Mouse (Mus musculus) CH12.LX (cell line): ENCODE measurements around the gene Adamts15. TPM values are rescaled to one million over a fixed set of nuclear protein-coding genes. Genes with fewer than 3 reads are reported as not detected.

Experiments
- DNase-seq: peaks from one replicate; pipeline ENCODE4 v3.0.0-alpha.2; 2013; ENCODE audit errors: extremely low read depth
- H3K27ac ChIP-seq: 2 replicates; pipeline ENCODE4 v1.5.1; 2012; ENCODE audit warnings: low read depth, mild to moderate bottlenecking, control low read depth, moderate library complexity; ENCODE audit not compliant: insufficient read depth
- H3K27me3 ChIP-seq: replicated peaks from 2 replicates; pipeline ENCODE3; 2012; ENCODE audit warnings: inconsistent platforms
- H3K36me3 ChIP-seq, 2 experiments: replicated peaks in 1 of 2; 2 replicates each; pipeline versions ENCODE3 to v1.6.1; 2012; ENCODE audit warnings: inconsistent platforms in 1 of 2, low read length in 1 of 2, mild to moderate bottlenecking in 1 of 2, mixed read lengths in 1 of 2, moderate library complexity in 1 of 2; ENCODE audit not compliant: control insufficient read depth in 1 of 2, insufficient read depth in 1 of 2
- H3K4me1 ChIP-seq, 2 experiments: 2 replicates each; pipeline ENCODE4 v1.6.1; 2012; ENCODE audit warnings: inconsistent platforms in 1 of 2, moderate library complexity in 1 of 2; ENCODE audit not compliant: insufficient read depth in 2 of 2, control insufficient read depth in 1 of 2
- H3K4me2 ChIP-seq: 2 replicates; pipeline ENCODE4 v1.6.1; 2012; ENCODE audit warnings: low read depth, mild to moderate bottlenecking, control low read depth; ENCODE audit not compliant: poor library complexity, insufficient read depth, severe bottlenecking
- H3K4me3 ChIP-seq, 3 experiments: fragments of 150-350 bp in 1 of 3; sonication (generic) in 1 of 3; replicated peaks in 1 of 3; 2 replicates each; pipeline versions ENCODE3 to v1.5.1; 2011 to 2012; ENCODE audit warnings: low read depth in 2 of 3, low read length in 2 of 3, mild to moderate bottlenecking in 2 of 3, moderate library complexity in 2 of 3, control low read depth in 1 of 3, improper control_type of control experiment in 1 of 3, inconsistent platforms in 1 of 3, mixed read lengths in 1 of 3; ENCODE audit not compliant: poor library complexity in 1 of 3
- H3K79me2 ChIP-seq: replicated peaks from 2 replicates; pipeline ENCODE4 v1.6.1; 2012; ENCODE audit warnings: mild to moderate bottlenecking, moderate library complexity; ENCODE audit not compliant: control insufficient read depth, poor library complexity, insufficient read depth, severe bottlenecking; ENCODE audit errors: extremely low read depth
- H3K9ac ChIP-seq: 2 replicates; pipeline ENCODE4 v1.6.1; 2012; ENCODE audit warnings: low read depth, mild to moderate bottlenecking, control low read depth, moderate library complexity; ENCODE audit not compliant: insufficient read depth
- H3K9me3 ChIP-seq: replicated peaks from 2 replicates; pipeline ENCODE3; 2012; ENCODE audit warnings: low read length, inconsistent platforms, mixed read lengths
- BHLHE40 ChIP-seq: IDR thresholded peaks from 2 replicates; pipeline ENCODE4 v1.6.1; 2011; ENCODE audit warnings: mild to moderate bottlenecking, low read depth, low read length, improper control_type of control experiment
- CHD1 ChIP-seq: IDR thresholded peaks from 2 replicates; pipeline ENCODE4 v1.6.1; 2012; ENCODE audit warnings: low read depth, low read length, improper control_type of control experiment, inconsistent platforms
- CHD2 ChIP-seq: IDR thresholded peaks from 2 replicates; pipeline ENCODE4 v1.6.1; 2011; ENCODE audit warnings: low read length, improper control_type of control experiment
- CTCF ChIP-seq, 2 experiments: IDR thresholded peaks in 1 of 2; conservative IDR thresholded peaks in 1 of 2; 2 replicates each; pipeline ENCODE4 v1.5.1; 2011 to 2012; ENCODE audit warnings: low read depth in 2 of 2, low read length in 2 of 2, improper control_type of control experiment in 1 of 2, inconsistent platforms in 1 of 2, mild to moderate bottlenecking in 1 of 2, moderate library complexity in 1 of 2
- EP300 ChIP-seq: IDR thresholded peaks from 2 replicates; pipeline ENCODE4 v1.6.1; 2011; ENCODE audit warnings: low read length, improper control_type of control experiment
- ETS1 ChIP-seq: conservative IDR thresholded peaks from 2 replicates; pipeline ENCODE4 v1.6.1; 2012; ENCODE audit warnings: low read depth, mild to moderate bottlenecking, inconsistent platforms, low read length, improper control_type of control experiment, moderate library complexity
- GABPA ChIP-seq: IDR thresholded peaks from 2 replicates; pipeline ENCODE4 v1.6.1; 2012; ENCODE audit warnings: low read depth, low read length, improper control_type of control experiment, inconsistent platforms; ENCODE audit not compliant: insufficient replicate concordance
- IRF4 ChIP-seq: IDR thresholded peaks from 2 replicates; pipeline ENCODE4 v1.6.1; 2014; ENCODE audit warnings: low read depth, mild to moderate bottlenecking, inconsistent platforms, low read length, improper control_type of control experiment
- KAT2A ChIP-seq: IDR thresholded peaks from 2 replicates; pipeline ENCODE4 v1.6.1; 2012; ENCODE audit warnings: low read length, improper control_type of control experiment, inconsistent platforms; ENCODE audit not compliant: insufficient replicate concordance
- MAFK ChIP-seq: IDR thresholded peaks from 2 replicates; pipeline ENCODE4 v1.6.1; 2011; ENCODE audit warnings: low read length, improper control_type of control experiment; ENCODE audit not compliant: insufficient replicate concordance
- MAX ChIP-seq: IDR thresholded peaks from 2 replicates; pipeline ENCODE4 v1.6.1; 2011; ENCODE audit warnings: low read length, improper control_type of control experiment
- MEF2A ChIP-seq: IDR thresholded peaks from 2 replicates; pipeline ENCODE4 v1.6.1; 2014; ENCODE audit warnings: low read depth, mild to moderate bottlenecking, inconsistent platforms, low read length, improper control_type of control experiment, borderline replicate concordance
- NELFE ChIP-seq: IDR thresholded peaks from 2 replicates; pipeline ENCODE4 v1.6.1; 2011; ENCODE audit warnings: low read depth, low read length, improper control_type of control experiment
- NRF1 ChIP-seq: IDR thresholded peaks from 2 replicates; pipeline ENCODE4 v1.6.1; 2014; ENCODE audit warnings: low read depth, mild to moderate bottlenecking, inconsistent platforms, low read length, improper control_type of control experiment, moderate library complexity
- POLR2A ChIP-seq: IDR thresholded peaks from 2 replicates; pipeline ENCODE4 v1.6.1; 2011; ENCODE audit warnings: low read depth, mild to moderate bottlenecking, improper control_type of control experiment, low read length
- POLR2AphosphoS2 ChIP-seq: IDR thresholded peaks from 2 replicates; pipeline ENCODE4 v1.6.1; 2011; ENCODE audit warnings: low read depth, low read length, improper control_type of control experiment
- SMC3 ChIP-seq: IDR thresholded peaks from 2 replicates; pipeline ENCODE4 v1.6.1; 2011; ENCODE audit warnings: low read depth, low read length, improper control_type of control experiment
- TCF12 ChIP-seq: IDR thresholded peaks from 2 replicates; pipeline ENCODE4 v1.6.1; 2014; ENCODE audit warnings: low read depth, mild to moderate bottlenecking, inconsistent platforms, low read length, improper control_type of control experiment
- UBTF ChIP-seq: IDR thresholded peaks from 2 replicates; pipeline ENCODE4 v1.6.1; 2012; ENCODE audit warnings: low read depth, mild to moderate bottlenecking, inconsistent platforms, low read length, improper control_type of control experiment, moderate library complexity
- USF1 ChIP-seq: IDR thresholded peaks from 2 replicates; pipeline ENCODE4 v1.6.1; 2014; ENCODE audit warnings: low read depth, mild to moderate bottlenecking, inconsistent platforms, low read length, improper control_type of control experiment
- USF2 ChIP-seq: conservative IDR thresholded peaks from 2 replicates; pipeline ENCODE4 v1.6.1; 2011; ENCODE audit warnings: low read depth, low read length, improper control_type of control experiment
- ZKSCAN1 ChIP-seq: IDR thresholded peaks from 2 replicates; pipeline ENCODE4 v1.6.1; 2012; ENCODE audit warnings: low read depth, inconsistent platforms, low read length, improper control_type of control experiment, borderline replicate concordance
- ZNF384 ChIP-seq: IDR thresholded peaks from 2 replicates; pipeline ENCODE4 v1.6.1; 2012; ENCODE audit warnings: low read depth, low read length, improper control_type of control experiment, inconsistent platforms
- dilution Hi-C: fragments of 300-500 bp; cut with MboI; formaldehyde crosslinking; loops from 2 replicates; pipeline ENCODE4 v1.14.3; 2020; ENCODE audit warnings: low sequenced_read_pairs; ENCODE audit not compliant: extremely low pct_unique_long_range_greater_than_20kb, extremely low pct_ligation_motif_present
- in situ Hi-C: fragments of 300-500 bp; cut with MboI; formaldehyde crosslinking; loops from 3 replicates; pipeline ENCODE4 v1.14.3; 2019; ENCODE audit warnings: low sequenced_read_pairs, low pct_ligation_motif_present, low pct_unique_long_range_greater_than_20kb, mixed read lengths
- polyA plus RNA-seq: library from polyadenylated mRNA; unstranded; fragments of >175 nt; gene quantifications from 2 replicates; pipeline ENCODE4 v1.2.1, GENCODE M21; 2012; ENCODE audit warnings: low read depth; ENCODE audit not compliant: insufficient read length
- total RNA-seq, 2 experiments: library from RNA; depleted of rRNA; stranded (reverse); fragments of 300-350 nt in 1 of 2; fragments of >200 nt in 1 of 2; gene quantifications; 2 replicates each; pipeline ENCODE4 v1.2.3; 2012 to 2014

The Adamts15 gene
- total and polyA plus RNA-seq, 3 experiments: not detected

- Histone ChIP-seq H3K79me2 (no peaks in the 10 kb centered on the region), H3K9me3 (no peaks in the 10 kb centered on the region), H3K4me1 (peaks cover 0 to 3% of the 10 kb centered on the region in 2 experiments; a peak in 2 of 4 replicates), H3K36me3 (no peaks in the 10 kb centered on the region), H3K27me3 (no peaks in the 10 kb centered on the region), H3K9ac (no peak overlapping the region)
- no peak for DNase-seq
- in situ Hi-C loops: no loop called here
- TF ChIP-seq ZKSCAN1: no peak
- TF ChIP-seq ETS1: no peak
- TF ChIP-seq IRF4: no peak
- TF ChIP-seq POLR2AphosphoS2: no peak
- no peak for TF ChIP-seq BHLHE40
- no peak for TF ChIP-seq NRF1
- TF ChIP-seq MAX: no peak
- TF ChIP-seq, all 38 proteins: peak for 0
- Histone ChIP-seq H3K27ac (no peak overlapping the region), H3K4me3 (no peak overlapping the region), H3K4me2 (no peak overlapping the region)
- dilution Hi-C loops: no loop called here
Measured at GRCm38 (mm10) chr9:30906426-30906825, 15.8 kb downstream of the Adamts15 start.

- no peak for DNase-seq
- TF ChIP-seq EP300: no peak
- TF ChIP-seq TCF12: no peak
- TF ChIP-seq CTCF (conservative IDR thresholded peaks at IDR 0.05 in 1 of 2, IDR thresholded peaks at IDR 0.05 in 1 of 2; ENCODE audit: low read depth in 2 of 2, low read length in 2 of 2): no peak
- no peak for TF ChIP-seq ZNF384
- no peak for TF ChIP-seq UBTF
- TF ChIP-seq CHD2: no peak
- TF ChIP-seq MAFK: no peak
- no peak for TF ChIP-seq KAT2A
- no peak for TF ChIP-seq USF1
- Histone ChIP-seq H3K36me3 (no peaks in the 10 kb centered on the region), H3K4me2 (no peak overlapping the region), H3K4me1 (peaks cover 0 to 3% of the 10 kb centered on the region in 2 experiments; a peak in 2 of 4 replicates), H3K79me2 (no peaks in the 10 kb centered on the region), H3K9ac (no peak overlapping the region), H3K9me3 (no peaks in the 10 kb centered on the region), H3K4me3 (no peak overlapping the region), H3K27ac (no peak overlapping the region), H3K27me3 (no peaks in the 10 kb centered on the region)
- dilution Hi-C loops: no loop called here
- in situ Hi-C loops: no loop called here
Measured at GRCm38 (mm10) chr9:30905861-30906260, 16.4 kb downstream of the Adamts15 start.

GRCm38 (mm10) chr9:30903266-30903665, 19.0 kb downstream of the Adamts15 start:
- H3K4me1 ChIP-seq: no peaks in the 10 kb centered on the region
- in situ Hi-C loops: no loop called here

More at GRCm38 (mm10) chr9:30903266-30903665, 19.0 kb downstream of the Adamts15 start:
- H3K9ac ChIP-seq: no peak overlapping the region
- no peaks in the 10 kb centered on the region for H3K36me3 ChIP-seq
- no peaks in the 10 kb centered on the region for H3K9me3 ChIP-seq
- no peak overlapping the region for H3K4me2 ChIP-seq
- H3K27me3 ChIP-seq: no peaks in the 10 kb centered on the region
- no peak overlapping the region for H3K27ac ChIP-seq
- TF ChIP-seq IRF4 (no peak), POLR2A (no peak), CHD2 (no peak), MAFK (no peak), CTCF (conservative IDR thresholded peaks at IDR 0.05 in 1 of 2, IDR thresholded peaks at IDR 0.05 in 1 of 2; ENCODE audit: low read depth in 2 of 2, low read length in 2 of 2) (no peak), NELFE (no peak), TCF12 (no peak), MEF2A (no peak), CHD1 (no peak), USF1 (no peak), NRF1 (no peak), USF2 (no peak), SMC3 (no peak), GABPA (no peak)
- no peaks in the 10 kb centered on the region for H3K79me2 ChIP-seq
- dilution Hi-C loops: no loop called here
- no peak overlapping the region for H3K4me3 ChIP-seq
- DNase-seq: no peak
